Mouse (Mus musculus) neural tube, postnatal 0 days (tissue): ENCODE data around the gene Gnas. TPM values are rescaled to one million over a fixed set of nuclear protein-coding genes. Genes with fewer than 3 reads are reported as not detected.
A peak's percentile ranks its signal among the peaks of the same experiment; 100 is the strongest.

Experiments
- microRNA counts: library from miRNA; unstranded; fragments of <30 nt; microRNA quantifications from one replicate; lab custom pipeline; 2015
- microRNA-seq: library from miRNA; unstranded; fragments of <30 nt; microRNA quantifications from one replicate; pipeline ENCODE4, GENCODE M21; 2016
- polyA plus RNA-seq: library from polyadenylated mRNA; unstranded; fragments of >200 nt; fragmentation: Nextera tagmentation; extraction: Ambion mirVana; gene quantifications from 2 replicates; pipeline ENCODE4 v1.2.1, GENCODE M21; 2015

Gene Gnas
- 1,946 and 2,078 TPM in 2 replicates for polyA plus RNA-seq

DNA sequence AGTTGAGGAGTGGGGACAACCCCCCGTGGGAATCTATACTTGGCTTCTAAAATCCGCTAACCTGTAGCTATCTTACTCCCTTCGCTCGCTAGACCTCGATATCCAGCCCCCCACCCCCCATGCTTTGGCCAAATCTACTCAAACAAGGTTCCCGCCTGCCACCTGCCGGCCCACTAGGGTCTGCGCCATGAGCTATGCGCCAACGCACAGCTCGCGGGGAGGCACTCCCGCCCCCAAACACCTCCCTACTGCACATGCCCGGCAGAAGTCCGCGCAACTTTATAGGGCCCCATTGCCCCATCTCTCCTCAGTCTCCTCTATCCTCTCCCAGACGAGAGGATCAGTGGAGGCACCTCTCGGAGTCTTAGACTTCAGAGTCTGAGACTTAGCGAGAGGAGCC is at the start of gene Gnas:
Gene Gnas, plus strand, starts transcription at position 310 of the 400 bp plus-strand sequence.

DNA sequence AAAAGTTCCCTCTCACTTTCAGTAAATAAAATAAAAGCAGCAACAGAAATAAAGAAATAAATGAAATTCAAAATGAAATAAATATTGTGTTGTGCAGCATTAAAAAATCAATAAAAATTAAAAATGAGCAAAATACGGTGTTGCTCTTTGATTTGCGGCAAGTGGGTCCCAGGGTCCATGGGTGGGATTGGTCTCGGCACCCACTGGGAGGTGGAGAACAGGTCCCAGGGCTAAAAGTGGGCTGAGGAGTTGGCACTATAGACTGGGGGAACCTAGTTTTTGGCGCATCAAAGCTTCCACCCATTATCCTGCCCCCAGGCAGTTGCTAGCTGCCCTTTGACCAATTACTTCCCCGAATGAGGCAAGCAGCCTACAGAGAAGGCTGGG is 62.5 kb downstream of the Gnas start, which contains the start of gene Gm20721:
Gene Gm20721, minus strand, starts transcription at position 101 of the 387 bp plus-strand sequence.

MicroRNA genes within 50 kb of the gene (microRNA counts, 519-probe panel; counts per million panel counts)
- microRNA mmu-miR-296-3p (lab: Ali Mortazavi, UCI) (40.5 counts per million), microRNA mmu-miR-296-5p (lab: Ali Mortazavi, UCI) (5,217 counts per million, percentile 66 among the panel's probes with 10 or more counts), microRNA mmu-miR-298 (lab: Ali Mortazavi, UCI) (40.5 counts per million)

Small RNAs within 50 kb of the gene (microRNA-seq; reads per million reads assigned to microRNA genes)
- gene Gm27591 (not detected), gene Mir296 (1,514 reads per million, percentile 78 among the genes with 10 or more reads in this experiment), gene Mir298 (2,212 reads per million, percentile 83 among the genes with 10 or more reads in this experiment)

Other genes starting within 250 kb of the Gnas start
- 6.5 and 7.5 TPM in 2 replicates for gene Stx16, start 208.0 kb upstream of the Gnas start, polyA plus RNA-seq
- 16.5 and 19.4 TPM in 2 replicates for gene Npepl1, start 174.0 kb upstream of the Gnas start, polyA plus RNA-seq
- 13.3 and 18.0 TPM in 2 replicates for gene Gm20721, start 62.4 kb downstream of the Gnas start, polyA plus RNA-seq
- 73.4 and 79.8 TPM in 2 replicates for gene Nelfcd, start 131.5 kb downstream of the Gnas start, polyA plus RNA-seq
- gene Ctsz, start 154.7 kb downstream of the Gnas start, polyA plus RNA-seq, result 75.3 and 77.7 TPM in 2 replicates
- gene Tubb1, start 166.4 kb downstream of the Gnas start, polyA plus RNA-seq, result 0.17 and 0.21 TPM in 2 replicates
- 870 and 1,030 TPM in 2 replicates for gene Atp5e, start 179.8 kb downstream of the Gnas start, polyA plus RNA-seq
- gene Prelid3b, start 188.8 kb downstream of the Gnas start, polyA plus RNA-seq, result 87.6 and 87.7 TPM in 2 replicates